Mouse (Mus musculus): ENCODE measurements at regions not wholly inside any gene's neighbourhood (a gene's known extent, or its start where the extent isn't known, plus 50 kb on each side); places are given as distances from the start of the nearest gene placed in this dataset.
A peak's percentile ranks its signal among the peaks of the same experiment; 100 is the strongest.

DNA sequence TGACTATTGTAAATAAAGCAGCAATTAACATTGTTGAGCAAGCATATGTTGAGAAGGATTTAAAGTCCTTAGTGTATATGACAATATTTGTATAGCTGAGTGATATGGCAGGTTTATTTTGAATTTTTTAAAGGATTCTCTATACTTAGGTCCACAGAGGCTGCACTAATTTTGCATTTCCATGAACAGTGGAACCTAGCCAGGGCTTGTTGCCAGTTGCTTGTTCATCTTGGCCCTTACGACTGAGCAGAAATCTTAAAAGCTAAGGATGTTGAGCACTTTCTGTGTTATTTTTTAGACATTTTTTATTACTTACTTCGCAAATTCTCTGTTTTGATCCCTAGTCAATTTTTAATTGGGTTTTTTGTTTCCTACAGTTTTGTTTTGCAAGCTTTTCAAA lies 417.8 kb downstream of the Cdh7 start:
- DNase-seq (ENCODE audit: low read depth, low spot score) = no peak

DNA sequence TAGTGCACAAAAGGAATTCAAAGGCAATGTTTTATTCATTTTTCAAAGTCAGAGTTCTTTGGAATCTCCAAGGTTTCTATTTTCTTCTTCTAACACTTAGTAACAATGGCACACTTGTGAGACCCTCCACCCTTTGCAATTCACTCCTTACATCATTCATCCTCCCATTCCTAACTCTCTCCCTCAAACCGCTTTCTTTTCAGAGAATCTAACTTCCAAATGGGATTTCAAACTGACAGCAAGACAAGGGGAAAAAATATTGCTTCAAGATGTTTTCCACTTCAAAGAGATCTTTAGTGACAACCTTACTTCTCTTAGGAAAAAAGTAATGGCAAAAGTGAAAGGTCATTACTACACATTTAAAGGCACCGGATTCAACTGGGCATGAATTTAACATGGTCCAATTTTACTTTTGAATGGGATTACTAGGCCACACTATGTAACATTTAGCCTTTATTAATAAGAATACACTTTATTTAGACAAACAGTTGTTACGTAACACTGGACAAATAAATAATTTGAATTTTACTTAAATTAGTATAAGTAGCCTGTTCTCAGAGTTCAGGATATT lies 465.6 kb downstream of the Cdh7 start:
- DNase-seq (ENCODE audit: low read depth, low spot score) = no peak

DNA sequence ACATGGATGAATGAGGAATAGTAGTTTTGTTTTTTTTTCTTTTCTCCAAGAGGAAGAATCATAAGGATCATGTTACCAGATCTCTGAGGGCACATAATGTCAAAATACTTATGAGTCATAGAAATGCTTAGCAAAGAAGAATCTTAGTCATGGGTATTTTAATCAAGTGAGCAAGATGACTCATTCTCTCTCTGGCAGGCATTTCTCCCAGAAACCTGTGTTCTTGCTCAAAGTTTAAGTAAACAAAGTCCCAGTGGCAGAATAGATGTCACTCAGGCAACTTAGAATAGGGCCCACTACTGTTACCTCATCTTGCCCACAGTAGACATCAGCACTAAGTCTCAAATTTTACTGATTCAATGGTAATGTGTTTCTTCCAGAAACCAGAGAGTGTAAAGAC lies 493.9 kb downstream of the Cdh19 start:
- peak; percentile 96 for DNase-seq (ENCODE audit: low read depth, low spot score)

GRCm38 (mm10) chr1:110489372-110489771 lies 488.0 kb downstream of the Cdh19 start:
- peak; percentile 42 for DNase-seq (ENCODE audit: low read depth, low spot score)

Measured in 3T3-L1 (cell line).